Mouse (Mus musculus): ENCODE results near the gene Dbt.

GRCm38 (mm10) chr3:116530826-116531225, 18.0 kb downstream of the Dbt start:
- TF ChIP-seq POLR2A (IDR thresholded peaks at IDR 0.05; ENCODE audit: control insufficient read depth in 1 of 2, insufficient read depth in 1 of 2, low read depth in 1 of 2, low read length in 2 of 2, poor library complexity in 1 of 2) (no peak), UBTF (IDR thresholded peaks at IDR 0.05; ENCODE audit: borderline replicate concordance, insufficient read depth, low read depth, low read length) (no peak), E2F4 (IDR thresholded peaks at IDR 0.05; ENCODE audit: borderline replicate concordance, low read depth, low read length) (no peak), MXI1 (IDR thresholded peaks at IDR 0.05; ENCODE audit: low read depth, low read length) (no peak), MAX (IDR thresholded peaks at IDR 0.05; ENCODE audit: low read length) (no peak), CTCF (IDR thresholded peaks at IDR 0.05 in 2 of 3, conservative IDR thresholded peaks at IDR 0.05 in 1 of 3; ENCODE audit: control insufficient read depth in 1 of 3, insufficient read depth in 1 of 3, low read depth in 2 of 3, low read length in 3 of 3, poor library complexity in 1 of 3, severe bottlenecking in 1 of 3) (no peak), CHD1 (IDR thresholded peaks at IDR 0.05; ENCODE audit: low read depth, low read length) (no peak)
